ENCODE assay signal across 11 mouse cellular contexts in genomic region chr6:49985127-49985526, GRCm38 (mm10).
DNase-seq lines count a peak whose midpoint lies in the region; ATAC-seq lines count a peak whose summit lies in the region.
"Had no signal": no experiment of that assay in that cellular context is flagged by ENCODE, and none has a peak within 500 bp of the region (broad histone marks: within the 10 kb centered on the region; RNA-seq: fewer than 3 reads in every experiment).

No protein-coding gene starts in this region.

- H3K27ac ChIP-seq in forebrain, embryonic 13.5 days: no peak overlapping the region
- no peak overlapping the region for H3K27ac ChIP-seq in forebrain, embryonic 16.5 days (ENCODE audit: low read length)
- no peak overlapping the region for H3K27ac ChIP-seq in midbrain, embryonic 15.5 days
- H3K27ac ChIP-seq in midbrain, embryonic 11.5 days (ENCODE audit: low read depth, low read length): no peak overlapping the region
- H3K27ac ChIP-seq in kidney, embryonic 16.5 days (ENCODE audit: low read length): no peak overlapping the region; the same call in 1 of the 2 replicates

- H3K36me3 ChIP-seq in forebrain, embryonic 13.5 days (ENCODE audit: poor library complexity, severe bottlenecking): no peaks in the 10 kb centered on the region
- no peaks in the 10 kb centered on the region for H3K36me3 ChIP-seq in forebrain, embryonic 16.5 days (ENCODE audit: control insufficient read depth, insufficient read depth)
- no peaks in the 10 kb centered on the region for H3K36me3 ChIP-seq in midbrain, embryonic 15.5 days (replicated peaks)
- H3K36me3 ChIP-seq in midbrain, embryonic 11.5 days (ENCODE audit: control insufficient read depth, insufficient read depth, low read length): no peaks in the 10 kb centered on the region
- H3K36me3 ChIP-seq in kidney, embryonic 16.5 days (ENCODE audit: insufficient read depth, low read length): no peaks in the 10 kb centered on the region

- no peak overlapping the region for H3K9ac ChIP-seq in forebrain, embryonic 13.5 days
- H3K9ac ChIP-seq in forebrain, embryonic 16.5 days (replicated peaks; ENCODE audit: low read depth, low read length): no peak overlapping the region
- H3K9ac ChIP-seq in midbrain, embryonic 15.5 days: no peak overlapping the region
- no peak overlapping the region for H3K9ac ChIP-seq in midbrain, embryonic 11.5 days (ENCODE audit: low read length)
- H3K9ac ChIP-seq in kidney, embryonic 16.5 days (replicated peaks; ENCODE audit: low read length): no peak overlapping the region

- DNase-seq in midbrain, embryonic 11.5 days (ENCODE audit: low spot score, missing footprints): no peak
- peak; percentile 68 for DNase-seq in mesoderm, embryonic 11.5 days (ENCODE audit: low read depth, low spot score)
- DNase-seq in spleen, adult 12 weeks (ENCODE audit: low spot score): no peak
- DNase-seq: adrenal gland, postnatal 10 days; cerebellum, postnatal 36 days had no signal

- 13% methylated on average over 6 of the region's 6 CpGs for WGBS in forebrain, embryonic 13.5 days
- WGBS in forebrain, embryonic 16.5 days: 3% methylated on average over 6 of the region's 6 CpGs
- WGBS in midbrain, embryonic 15.5 days: 26% methylated on average over 6 of the region's 6 CpGs
- 80% methylated on average over 6 of the region's 6 CpGs for WGBS in midbrain, embryonic 11.5 days
- 13% methylated on average over 6 of the region's 6 CpGs for WGBS in kidney, embryonic 16.5 days

- no peak overlapping the region for H3K4me2 ChIP-seq in forebrain, embryonic 13.5 days
- H3K4me2 ChIP-seq in forebrain, embryonic 16.5 days (ENCODE audit: low read length): no peak overlapping the region
- H3K4me2 ChIP-seq in midbrain, embryonic 15.5 days: no peak overlapping the region
- no peak overlapping the region for H3K4me2 ChIP-seq in midbrain, embryonic 11.5 days
- H3K4me2 ChIP-seq in kidney, embryonic 16.5 days (replicated peaks; ENCODE audit: low read depth, low read length): no peak overlapping the region

- H3K9me3 ChIP-seq in forebrain, embryonic 13.5 days (replicated peaks): no peaks in the 10 kb centered on the region
- H3K9me3 ChIP-seq in forebrain, embryonic 16.5 days (ENCODE audit: control insufficient read depth, low read length): no peaks in the 10 kb centered on the region
- no peaks in the 10 kb centered on the region for H3K9me3 ChIP-seq in midbrain, embryonic 15.5 days
- H3K9me3 ChIP-seq in midbrain, embryonic 11.5 days (ENCODE audit: control insufficient read depth, low read length): no peaks in the 10 kb centered on the region
- no peaks in the 10 kb centered on the region for H3K9me3 ChIP-seq in kidney, embryonic 16.5 days (ENCODE audit: low read length)

- ATAC-seq in forebrain, embryonic 13.5 days: 0 out of 2 replicates have a peak, but pooled peaks have one; percentile 30
- no peak for ATAC-seq in forebrain, embryonic 16.5 days
- ATAC-seq in midbrain, embryonic 15.5 days (replicated peaks): 0 out of 2 replicates have a peak, but pooled peaks have one; percentile 67
- ATAC-seq in midbrain, embryonic 11.5 days (ENCODE audit: low FRiP score): no peak
- ATAC-seq in kidney, embryonic 16.5 days (ENCODE audit: low FRiP score, low TSS enrichment): peak; percentile 86; the same call in 1 of the 2 replicates
- ATAC-seq in activated CD4-positive, CD25-positive, alpha-beta regulatory T cell, adult 4 months: no peak

- peaks cover 24% of the 10 kb centered on the region for H3K4me1 ChIP-seq in forebrain, embryonic 13.5 days
- H3K4me1 ChIP-seq in forebrain, embryonic 16.5 days (replicated peaks; ENCODE audit: control insufficient read depth, insufficient read depth, low read length): peaks cover 9% of the 10 kb centered on the region
- peaks cover 4% of the 10 kb centered on the region for H3K4me1 ChIP-seq in midbrain, embryonic 15.5 days
- no peaks in the 10 kb centered on the region for H3K4me1 ChIP-seq in midbrain, embryonic 11.5 days (ENCODE audit: control insufficient read depth, insufficient read depth, low read length)
- peaks cover 11% of the 10 kb centered on the region for H3K4me1 ChIP-seq in kidney, embryonic 16.5 days (ENCODE audit: insufficient read depth, low read length)

- H3K4me3 ChIP-seq in forebrain, embryonic 13.5 days: no peak overlapping the region
- no peak overlapping the region for H3K4me3 ChIP-seq in forebrain, embryonic 16.5 days (replicated peaks; ENCODE audit: low read length)
- H3K4me3 ChIP-seq in midbrain, embryonic 15.5 days: no peak overlapping the region
- no peak overlapping the region for H3K4me3 ChIP-seq in midbrain, embryonic 11.5 days (ENCODE audit: low read depth, low read length)
- no peak overlapping the region for H3K4me3 ChIP-seq in kidney, embryonic 16.5 days (ENCODE audit: low read length)
- H3K4me3 ChIP-seq: myocyte had no signal

- H3K27me3 ChIP-seq in forebrain, embryonic 13.5 days: no peaks in the 10 kb centered on the region
- no peaks in the 10 kb centered on the region for H3K27me3 ChIP-seq in forebrain, embryonic 16.5 days (replicated peaks; ENCODE audit: control insufficient read depth, insufficient read depth, low read length)
- no peaks in the 10 kb centered on the region for H3K27me3 ChIP-seq in midbrain, embryonic 15.5 days (replicated peaks)
- no peaks in the 10 kb centered on the region for H3K27me3 ChIP-seq in midbrain, embryonic 11.5 days (ENCODE audit: control insufficient read depth, insufficient read depth, low read length)
- no peaks in the 10 kb centered on the region; the same call in 1 of the 2 replicates for H3K27me3 ChIP-seq in kidney, embryonic 16.5 days (ENCODE audit: insufficient read depth, low read length)

Comparison
In these comparisons a context has a peak if more than half of its experiments do, and no peak if none do; other contexts are left out.
1. ATAC-seq: peak in forebrain, embryonic 13.5 days (single experiment), midbrain, embryonic 15.5 days (single experiment) and kidney, embryonic 16.5 days (single experiment); none in forebrain, embryonic 16.5 days (single experiment), midbrain, embryonic 11.5 days (single experiment) and activated CD4-positive, CD25-positive, alpha-beta regulatory T cell, adult 4 months (single experiment).